Mouse (Mus musculus) liver, embryonic 14.5 days (tissue): Measurements from ENCODE around the gene Rps6ka2.

Experiments
- CTCF ChIP-seq: IDR thresholded peaks from 2 replicates; pipeline ENCODE4 v1.5.1; 2016; ENCODE audit warnings: antibody characterized with exemption, low read depth, control low read depth
- EP300 ChIP-seq: IDR thresholded peaks from 2 replicates; pipeline ENCODE4 v1.6.1; 2016; ENCODE audit warnings: antibody characterized with exemption, low read depth

DNA sequence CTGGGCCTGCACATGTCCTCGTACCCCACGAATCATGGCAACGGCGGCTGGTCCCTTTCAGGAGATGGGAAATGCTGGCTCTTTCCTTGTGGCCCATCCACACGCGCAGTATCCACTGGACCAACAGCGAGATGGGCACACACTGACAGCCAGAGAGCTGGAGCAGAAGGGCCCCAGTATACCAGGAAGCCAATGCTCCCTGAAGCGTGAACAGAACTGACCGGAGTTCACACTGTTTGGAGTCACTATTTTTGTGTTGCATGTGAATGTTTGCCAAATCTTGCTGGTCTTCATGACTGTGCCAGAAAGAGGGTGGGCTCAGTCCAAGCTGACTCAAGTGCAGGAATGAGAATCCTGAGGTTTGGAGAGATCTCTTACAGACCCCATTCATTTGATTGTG is 58.6 kb downstream of the Rps6ka2 start:
- TF ChIP-seq CTCF (no peak), EP300 (no peak)
